Comparison of ENCODE assay signal across 13 mouse cellular contexts in the genomic region with DNA sequence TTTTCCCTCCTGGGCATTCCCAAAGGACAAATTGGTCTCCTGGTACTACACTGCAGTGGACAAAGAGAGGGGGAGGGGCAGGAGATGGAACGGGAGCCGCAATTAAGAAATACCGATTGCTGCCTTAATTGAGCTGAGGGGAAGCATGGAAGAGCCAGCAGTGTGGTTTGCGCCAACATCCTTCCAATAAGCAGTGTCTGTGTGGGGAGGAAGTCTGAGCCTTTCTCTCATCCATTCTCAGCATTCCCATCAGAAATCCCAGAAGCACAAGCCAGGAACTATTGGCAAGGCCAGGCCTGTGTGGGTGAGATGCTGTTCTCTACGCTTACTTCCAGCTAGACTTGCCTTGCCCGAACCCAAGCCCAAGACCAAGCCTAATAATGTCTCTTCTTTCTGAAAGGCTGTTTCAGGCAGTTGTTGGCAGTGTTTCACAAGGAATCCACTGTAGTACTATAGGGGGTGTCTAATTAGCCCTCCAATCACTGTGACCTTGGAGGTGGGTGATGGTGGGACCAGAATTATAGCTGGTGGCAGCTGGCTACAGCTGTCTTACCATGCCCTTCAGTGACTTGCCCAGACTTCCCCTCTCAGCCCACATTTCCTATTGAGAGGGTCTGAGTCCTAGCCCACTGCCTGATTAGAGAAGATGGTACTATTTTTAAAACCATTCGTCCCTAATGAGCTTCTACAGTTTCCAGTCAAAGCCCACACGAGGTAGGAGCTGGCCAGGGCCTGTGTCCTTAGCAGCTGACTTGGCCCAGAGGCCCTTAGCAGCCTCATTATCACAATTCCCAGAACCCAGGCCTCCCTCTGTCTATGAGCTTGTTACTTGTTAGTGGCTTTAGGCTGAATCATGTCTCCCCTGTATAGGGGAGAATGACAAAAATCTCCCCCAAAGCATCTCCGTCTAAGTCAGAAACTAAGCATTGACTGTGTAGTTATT.
DNase-seq lines count a peak whose midpoint lies in the region; ATAC-seq and TF ChIP-seq lines count a peak whose summit lies in the region.
"Had no signal": no experiment of that assay in that cellular context is flagged by ENCODE, and none has a peak within 500 bp of the region (broad histone marks: within the 10 kb centered on the region; RNA-seq: fewer than 3 reads in every experiment).

No protein-coding gene starts in this region.

- no peak overlapping the region for H3K9ac ChIP-seq in forebrain, embryonic 15.5 days (replicated peaks)
- H3K9ac ChIP-seq: lung, embryonic 15.5 days had no signal

- peak; percentile 87 for ATAC-seq in forebrain, embryonic 15.5 days (replicated peaks)
- ATAC-seq in megakaryocyte, adult 5-6 weeks (ENCODE audit: poor library complexity, severe bottlenecking): no peak

- H3K27me3 ChIP-seq in forebrain, embryonic 15.5 days: no peaks in the 10 kb centered on the region
- H3K27me3 ChIP-seq in thymus, adult 2 months (ENCODE audit: control insufficient read depth, insufficient read depth, low read length): no peaks in the 10 kb centered on the region
- H3K27me3 ChIP-seq: lung, embryonic 15.5 days had no signal

- H3K4me3 ChIP-seq in left cerebral cortex, adult 2 months: no peak overlapping the region
- H3K4me3 ChIP-seq in forebrain, embryonic 15.5 days: no peak overlapping the region
- no peak overlapping the region for H3K4me3 ChIP-seq in thymus, adult 2 months (ENCODE audit: control insufficient read depth, insufficient read depth, low read length)
- H3K4me3 ChIP-seq: lung, embryonic 15.5 days had no signal

- intact Hi-C loops in left cerebral cortex, adult 2 months (cut with DNase I): no loop called here

- no peak for TF ChIP-seq POLR2A in brain, embryonic 14.5 days (IDR thresholded peaks at IDR 0.05; ENCODE audit: borderline replicate concordance, extremely low read depth, insufficient read depth, insufficient read length, poor library complexity, severe bottlenecking)
- no peak for TF ChIP-seq POLR2A in thymus, adult 2 months (IDR thresholded peaks at IDR 0.05; ENCODE audit: control insufficient read depth, extremely low read depth, insufficient read depth, low read length, poor library complexity)

- H3K4me2 ChIP-seq in forebrain, embryonic 15.5 days (replicated peaks): no peak overlapping the region
- H3K4me2 ChIP-seq: lung, embryonic 15.5 days had no signal

- no peak for TF ChIP-seq CTCF in left cerebral cortex, adult 2 months (IDR thresholded peaks at IDR 0.05)
- no peak for TF ChIP-seq CTCF in brain, embryonic 14.5 days (IDR thresholded peaks at IDR 0.05; ENCODE audit: borderline replicate concordance, extremely low read depth, insufficient read depth, insufficient read length)
- no peak for TF ChIP-seq CTCF in thymus, adult 2 months (IDR thresholded peaks at IDR 0.05; ENCODE audit: borderline replicate concordance, control insufficient read depth, extremely low read depth, insufficient read depth, low read length, poor library complexity)

- peak; percentile 11 to 16 for DNase-seq in left cerebral cortex, adult 9 months (ENCODE audit: low spot score in 2 of 2)
- no peak for DNase-seq in left cerebral cortex, adult 2 months (ENCODE audit: extremely low spot score in 1 of 2, low spot score in 2 of 2)
- peak; percentile 82 for DNase-seq in brain, embryonic 14.5 days (ENCODE audit: low read depth)
- peak; percentile 5 for DNase-seq in heart, postnatal 4 days
- no peak for DNase-seq in thymus, adult 2 months
- no peak for DNase-seq in testis, postnatal 10 days (ENCODE audit: low spot score)
- DNase-seq: adrenal gland, postnatal 10 days; gastrocnemius, postnatal 36 days; kidney, adult 2 months; liver had no signal

- no peak overlapping the region for H3K27ac ChIP-seq in left cerebral cortex, adult 2 months
- H3K27ac ChIP-seq in forebrain, embryonic 15.5 days (replicated peaks): no peak overlapping the region
- no peak overlapping the region for H3K27ac ChIP-seq in thymus, adult 2 months (ENCODE audit: control insufficient read depth, insufficient read depth, low read length)
- H3K27ac ChIP-seq: lung, embryonic 15.5 days had no signal

- H3K36me3 ChIP-seq in forebrain, embryonic 15.5 days: no peaks in the 10 kb centered on the region
- no peaks in the 10 kb centered on the region for H3K36me3 ChIP-seq in thymus, adult 2 months (ENCODE audit: control insufficient read depth, insufficient read depth, low read length)
- H3K36me3 ChIP-seq: lung, embryonic 15.5 days had no signal

- WGBS in forebrain, embryonic 15.5 days: 49% methylated on average over 9 of the region's 9 CpGs
- 76% methylated on average over 9 of the region's 9 CpGs for WGBS in thymus, adult 2 months

- H3K9me3 ChIP-seq in forebrain, embryonic 15.5 days: no peaks in the 10 kb centered on the region
- H3K9me3 ChIP-seq: lung, embryonic 15.5 days had no signal

- H3K4me1 ChIP-seq in forebrain, embryonic 15.5 days: no peaks in the 10 kb centered on the region
- H3K4me1 ChIP-seq in thymus, adult 2 months (replicated peaks; ENCODE audit: control insufficient read depth, insufficient read depth, low read length): no peaks in the 10 kb centered on the region
- H3K4me1 ChIP-seq: lung, embryonic 15.5 days had no signal

Comparison
In these comparisons a context has a peak if more than half of its experiments do, and no peak if none do; other contexts are left out.
1. DNase-seq: peak in left cerebral cortex, adult 9 months (2 of 2), brain, embryonic 14.5 days (single experiment) and heart, postnatal 4 days (single experiment); none in left cerebral cortex, adult 2 months (0 of 2), thymus, adult 2 months (single experiment) and testis, postnatal 10 days (single experiment).